Mouse (Mus musculus) liver, postnatal 0 days (tissue): Measurements from ENCODE around the gene Pgap2.

Experiments used
- CTCF ChIP-seq: sonication (generic); IDR thresholded peaks from 2 replicates; pipeline ENCODE4 v1.5.1; 2016; ENCODE audit warnings: antibody characterized with exemption, low read depth
- EP300 ChIP-seq: IDR thresholded peaks from 2 replicates; pipeline ENCODE4 v1.6.1; 2016; ENCODE audit warnings: antibody characterized with exemption, low read depth, mild to moderate bottlenecking

- TF ChIP-seq CTCF (no peak), EP300 (no peak)
Measured at GRCm38 (mm10) chr7:102282261-102282660, 72.3 kb downstream of the Pgap2 start.
